Comparison of ENCODE assay signal across 8 mouse cellular contexts in the genomic region with DNA sequence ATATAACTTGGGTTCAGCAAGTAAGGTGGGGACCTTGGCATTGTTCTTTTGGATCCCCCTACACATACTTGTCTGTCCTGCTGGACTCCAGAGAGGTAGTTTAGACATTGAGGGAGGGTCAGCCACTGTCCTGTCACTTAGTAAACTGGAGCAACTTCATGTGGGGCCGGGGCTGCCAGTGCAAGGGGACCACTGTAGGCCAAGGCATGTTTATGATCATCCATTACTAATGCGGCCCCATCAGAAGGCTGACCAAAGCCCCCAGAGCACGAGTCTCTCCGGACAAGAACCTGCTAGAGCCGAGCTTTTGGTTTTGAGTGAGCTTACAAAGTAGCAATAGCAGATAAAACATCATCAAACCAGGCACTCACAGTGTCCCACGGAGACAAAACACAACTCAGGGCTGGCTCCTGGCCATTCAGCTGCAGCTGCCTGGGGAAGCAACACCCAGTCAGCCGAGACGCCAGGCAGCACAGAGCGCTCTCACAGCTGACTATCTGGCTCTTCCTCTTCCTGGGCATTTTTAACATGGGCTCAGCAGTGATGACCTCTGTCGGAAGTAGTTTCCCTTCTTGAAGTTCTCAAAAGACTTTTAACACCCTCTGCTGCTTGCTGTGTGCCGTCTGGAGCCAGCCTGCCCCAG. TPM values are rescaled to one million over a fixed set of nuclear protein-coding genes. Genes with fewer than 3 reads are reported as not detected.
DNase-seq lines count a peak whose midpoint lies in the region; ATAC-seq and TF ChIP-seq lines count a peak whose summit lies in the region.

No protein-coding gene starts in this region.

- 75% methylated on average over 11 of the region's 11 CpGs for WGBS in stomach, embryonic 16.5 days
- 66% methylated on average over 11 of the region's 11 CpGs for WGBS in stomach, postnatal 0 days
- WGBS in lung, embryonic 14.5 days, result 78% methylated on average over 11 of the region's 11 CpGs
- WGBS in liver, embryonic 11.5 days, result 83% methylated on average over 11 of the region's 11 CpGs

- TF ChIP-seq CTCF in stomach, postnatal 0 days (IDR thresholded peaks at IDR 0.05; ENCODE audit: low read depth), result no peak
- no peak for TF ChIP-seq CTCF in lung, embryonic 14.5 days (IDR thresholded peaks at IDR 0.05; ENCODE audit: low read depth)

- TF ChIP-seq EP300 in stomach, postnatal 0 days (optimal IDR thresholded peaks at IDR 0.05), result no peak

- H3K4me3 ChIP-seq in stomach, embryonic 16.5 days (replicated peaks; ENCODE audit: low read length), result no peak overlapping the region
- no peak overlapping the region for H3K4me3 ChIP-seq in stomach, postnatal 0 days (ENCODE audit: low read depth, low read length)
- no peak overlapping the region for H3K4me3 ChIP-seq in lung, embryonic 14.5 days (ENCODE audit: low read depth, low read length)
- no peak overlapping the region for H3K4me3 ChIP-seq in liver, embryonic 11.5 days (ENCODE audit: low read depth, low read length)

- H3K9me3 ChIP-seq in stomach, embryonic 16.5 days (replicated peaks; ENCODE audit: control insufficient read depth, low read length), result no peaks in the 10 kb centered on the region
- H3K9me3 ChIP-seq in stomach, postnatal 0 days (ENCODE audit: control insufficient read depth, low read length), result no peaks in the 10 kb centered on the region
- no peaks in the 10 kb centered on the region for H3K9me3 ChIP-seq in lung, embryonic 14.5 days (ENCODE audit: low read depth, low read length)
- no peaks in the 10 kb centered on the region for H3K9me3 ChIP-seq in liver, embryonic 11.5 days (ENCODE audit: control insufficient read depth, low read length)

- DNase-seq in adrenal gland, postnatal 10 days, result peak; percentile 36
- DNase-seq in adrenal gland, postnatal 25 days, result no peak
- no peak for DNase-seq in stomach, postnatal 0 days (ENCODE audit: low spot score)
- DNase-seq in lung, embryonic 14.5 days, result peak; percentile 53
- peak; percentile 69 for DNase-seq in testis, postnatal 14 days (ENCODE audit: low spot score)
- DNase-seq in liver, embryonic 11.5 days (ENCODE audit: low spot score), result no peak
- DNase-seq in cerebellum, postnatal 36 days, result no peak

- ATAC-seq in stomach, embryonic 16.5 days (ENCODE audit: insufficient read depth, low FRiP score), result no peak
- ATAC-seq in stomach, postnatal 0 days (ENCODE audit: low FRiP score, low TSS enrichment), result no peak
- ATAC-seq in lung, embryonic 14.5 days (ENCODE audit: insufficient read depth), result no peak
- no peak for ATAC-seq in liver, embryonic 11.5 days (replicated peaks; ENCODE audit: low FRiP score)

- no peak overlapping the region for H3K4me2 ChIP-seq in stomach, embryonic 16.5 days (ENCODE audit: low read depth, low read length)
- no peak overlapping the region for H3K4me2 ChIP-seq in stomach, postnatal 0 days (replicated peaks; ENCODE audit: low read depth)
- H3K4me2 ChIP-seq in lung, embryonic 14.5 days, result no peak overlapping the region
- no peak overlapping the region for H3K4me2 ChIP-seq in liver, embryonic 11.5 days

- H3K27ac ChIP-seq in stomach, embryonic 16.5 days (ENCODE audit: low read length), result 0 out of 2 replicates have a peak overlapping the region, but pooled peaks have one; percentile 25
- no peak overlapping the region; the same call in 1 of the 2 replicates for H3K27ac ChIP-seq in stomach, postnatal 0 days (replicated peaks)
- no peak overlapping the region for H3K27ac ChIP-seq in lung, embryonic 14.5 days (ENCODE audit: low read depth)
- no peak overlapping the region for H3K27ac ChIP-seq in liver, embryonic 11.5 days (ENCODE audit: low read depth, low read length)

- H3K9ac ChIP-seq in stomach, embryonic 16.5 days (ENCODE audit: low read length), result no peak overlapping the region
- H3K9ac ChIP-seq in stomach, postnatal 0 days (ENCODE audit: low read length), result no peak overlapping the region
- H3K9ac ChIP-seq in lung, embryonic 14.5 days, result no peak overlapping the region
- no peak overlapping the region for H3K9ac ChIP-seq in liver, embryonic 11.5 days (ENCODE audit: low read depth, low read length)

- no peaks in the 10 kb centered on the region for H3K27me3 ChIP-seq in stomach, embryonic 16.5 days (ENCODE audit: control insufficient read depth, insufficient read depth, low read length)
- no peaks in the 10 kb centered on the region for H3K27me3 ChIP-seq in stomach, postnatal 0 days (ENCODE audit: control insufficient read depth, insufficient read depth, low read length)
- H3K27me3 ChIP-seq in lung, embryonic 14.5 days (ENCODE audit: insufficient read depth, low read length), result no peaks in the 10 kb centered on the region
- H3K27me3 ChIP-seq in liver, embryonic 11.5 days (replicated peaks; ENCODE audit: control insufficient read depth, insufficient read depth, low read length), result no peaks in the 10 kb centered on the region

- H3K36me3 ChIP-seq in stomach, embryonic 16.5 days (ENCODE audit: control insufficient read depth, insufficient read depth, low read length), result peaks cover 16% of the 10 kb centered on the region; the same call in 1 of the 2 replicates
- peaks cover 19% of the 10 kb centered on the region for H3K36me3 ChIP-seq in stomach, postnatal 0 days (ENCODE audit: control insufficient read depth, insufficient read depth, low read length)
- peaks cover 63% of the 10 kb centered on the region for H3K36me3 ChIP-seq in lung, embryonic 14.5 days (ENCODE audit: insufficient read depth)
- H3K36me3 ChIP-seq in liver, embryonic 11.5 days (ENCODE audit: control insufficient read depth, insufficient read depth, low read length), result peaks cover 39% of the 10 kb centered on the region

- 0 out of 2 replicates have a peak, but pooled peaks cover 4% of the 10 kb centered on the region for H3K4me1 ChIP-seq in stomach, embryonic 16.5 days (ENCODE audit: control insufficient read depth, insufficient read depth, low read length)
- no peaks in the 10 kb centered on the region for H3K4me1 ChIP-seq in stomach, postnatal 0 days (replicated peaks; ENCODE audit: control insufficient read depth, insufficient read depth)
- no peaks in the 10 kb centered on the region for H3K4me1 ChIP-seq in lung, embryonic 14.5 days (ENCODE audit: insufficient read depth)
- no peaks in the 10 kb centered on the region for H3K4me1 ChIP-seq in liver, embryonic 11.5 days (replicated peaks; ENCODE audit: control insufficient read depth, insufficient read depth, low read length)

RNA-seq across cellular contexts. Expression of a gene that starts 39.8 kb away (rescaled TPM):
- 10 to 100 TPM; 16.4 to 17.5 TPM for total RNA-seq in adrenal gland, postnatal 10 days (2021)
- 14.4 and 15.0 TPM in 2 replicates for total RNA-seq in adrenal gland, postnatal 25 days (2021)
- polyA plus RNA-seq in stomach, embryonic 16.5 days (2015; fragmentation: Nextera tagmentation; extraction: Ambion mirVana), result 1.8 and 2.4 TPM in 2 replicates
- 3.8 and 4.0 TPM in 2 replicates for polyA plus RNA-seq in stomach, postnatal 0 days (2015; fragmentation: Nextera tagmentation; extraction: Ambion mirVana)
- 7.7 TPM in 2 replicates for polyA plus RNA-seq in lung, embryonic 14.5 days (2014; fragmentation: Nextera tagmentation; extraction: Ambion mirVana)
- polyA plus RNA-seq in liver, embryonic 11.5 days (2014; fragmentation: Nextera tagmentation; extraction: Ambion mirVana), result 1.8 and 2.2 TPM in 2 replicates

Comparison
In these comparisons a context has a peak if more than half of its experiments do, and no peak if none do; other contexts are left out.
1. DNase-seq: peak in adrenal gland, postnatal 10 days (single experiment), lung, embryonic 14.5 days (single experiment) and testis, postnatal 14 days (single experiment); none in adrenal gland, postnatal 25 days (single experiment), stomach, postnatal 0 days (single experiment), liver, embryonic 11.5 days (single experiment) and cerebellum, postnatal 36 days (0 of 2).